Mouse (Mus musculus) bone marrow macrophage, adult 2 months (primary cell): ENCODE data around the gene Jmjd1c.

Experiments used
- CTCF ChIP-seq: IDR thresholded peaks from 2 replicates; pipeline ENCODE4 v1.5.1; 2012; ENCODE audit warnings: low read depth, mild to moderate bottlenecking, low read length, moderate library complexity
- POLR2A ChIP-seq: IDR thresholded peaks from 2 replicates; pipeline ENCODE4 v1.6.1; 2012; ENCODE audit warnings: mild to moderate bottlenecking, low read depth, low read length, borderline replicate concordance

GRCm38 (mm10) chr10:67052429-67052828, 43.5 kb upstream of the Jmjd1c start:
- TF ChIP-seq CTCF (no peak), POLR2A (no peak)
